Mouse (Mus musculus): ENCODE data around the gene Ces2f. TPM values are rescaled to one million over a fixed set of nuclear protein-coding genes. Genes with fewer than 3 reads are reported as not detected.
"Not testable (repeated sequence)": the region's sequence is repeated elsewhere in the genome, so short reads cannot be mapped to it uniquely, and the experiment has no call there.

Gene Ces2f
- polyA plus RNA-seq (2012; rRNA removed) (0.26 and 0.29 TPM in 2 replicates), polyA plus RNA-seq (2014; fragmentation: Nextera tagmentation; extraction: Ambion mirVana) (0.14 and 0.39 TPM in 2 replicates)

DNA sequence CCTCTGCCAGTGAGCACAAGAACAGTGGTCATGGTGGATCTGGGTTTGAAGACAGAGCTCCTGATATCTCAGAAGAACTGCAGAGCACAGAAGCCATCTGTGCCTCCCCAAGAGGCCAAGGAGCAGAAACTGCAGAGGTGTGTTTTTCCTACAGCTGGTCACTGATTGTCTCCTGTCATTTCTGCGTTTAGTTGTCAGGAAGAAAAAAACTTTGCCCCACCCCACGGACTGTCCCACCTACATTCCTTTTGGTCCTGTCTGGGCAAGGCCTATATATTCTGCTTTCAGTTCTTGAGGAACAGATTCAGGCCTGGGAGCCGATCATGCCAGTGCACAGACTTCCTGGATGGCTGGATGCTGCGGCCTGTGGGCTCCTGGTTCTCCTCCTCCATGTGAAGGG, at the start of gene Ces2f:
TSS of gene Ces2f (plus strand) at position 301 of the 400 bp plus-strand sequence.
- Histone ChIP-seq H3K9me3 (ENCODE audit: control insufficient read depth, low read length) (no peaks in the 10 kb centered on the region), H3K4me1 (ENCODE audit: control insufficient read depth, insufficient read depth, low read length) (no peaks in the 10 kb centered on the region), H3K27me3 (ENCODE audit: control insufficient read depth, insufficient read depth, low read length) (no peaks in the 10 kb centered on the region), H3K27ac (replicated peaks; ENCODE audit: low read depth, low read length) (no peak within 1 kb of the TSS), H3K4me3 (replicated peaks; ENCODE audit: low read length) (no peak within 1 kb of the TSS), H3K9ac (ENCODE audit: low read depth, low read length, severe bottlenecking) (no peak within 1 kb of the TSS), H3K4me2 (replicated peaks; ENCODE audit: low read depth, low read length, severe bottlenecking) (no peak within 1 kb of the TSS), H3K36me3 (ENCODE audit: control insufficient read depth, insufficient read depth, low read length) (no peaks in the 10 kb centered on the region)
- WGBS, result 70% methylated on average over 4 of the region's 4 CpGs
- no peak for TF ChIP-seq POLR2A (IDR thresholded peaks at IDR 0.05; ENCODE audit: borderline replicate concordance, extremely low read depth, insufficient read depth, insufficient read length)
- ATAC-seq (ENCODE audit: low FRiP score, low read depth), result no peak
- no peak for DNase-seq (ENCODE audit: low spot score)

DNA sequence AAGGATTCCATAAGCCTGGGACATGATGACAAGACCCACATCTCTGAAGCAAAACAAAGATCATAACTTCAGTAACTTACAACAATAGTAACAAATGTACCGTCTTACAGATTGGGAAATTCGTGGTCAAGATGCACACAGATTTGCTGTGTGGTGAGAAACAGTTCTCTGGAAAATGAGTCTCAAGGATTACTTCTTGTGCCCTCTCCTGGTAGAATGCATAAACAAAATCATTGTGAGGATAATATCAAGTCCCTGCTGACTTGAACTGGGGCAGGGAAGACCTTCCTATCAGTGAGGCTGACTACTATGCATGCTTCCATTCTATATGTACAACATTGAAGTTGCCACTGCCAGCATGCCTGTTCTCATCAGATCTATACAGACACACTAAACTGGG, 45.4 kb upstream of the Ces2f start:
- no peak overlapping the region for H3K4me3 ChIP-seq (replicated peaks; ENCODE audit: low read length)
- WGBS, result 83% methylated on average over 2 of the region's 2 CpGs

DNA sequence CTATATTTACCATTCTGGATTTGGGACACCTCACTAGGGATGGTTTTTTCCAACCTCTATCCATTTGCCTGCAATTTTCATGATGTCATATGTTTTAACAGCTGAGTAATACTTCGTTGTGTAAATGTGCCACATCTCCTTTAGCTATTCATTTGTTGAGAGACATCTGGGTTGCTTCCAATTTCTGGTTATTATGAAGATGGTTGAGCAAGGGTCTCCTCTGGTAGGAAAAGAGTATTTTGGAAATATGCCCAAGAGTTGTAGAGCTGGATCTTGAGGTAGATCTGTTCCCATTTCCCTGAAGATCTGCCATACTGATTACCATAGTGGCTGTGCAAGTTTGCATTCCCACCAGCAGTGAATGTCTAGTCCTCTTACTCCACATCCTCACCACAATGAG, 40.0 kb upstream of the Ces2f start:
- no peak for DNase-seq (ENCODE audit: low spot score)
- no peak overlapping the region for H3K4me2 ChIP-seq (replicated peaks; ENCODE audit: low read depth, low read length, severe bottlenecking)
- H3K27ac ChIP-seq (replicated peaks; ENCODE audit: low read depth, low read length), result no peak overlapping the region
- no peaks in the 10 kb centered on the region for H3K36me3 ChIP-seq (ENCODE audit: control insufficient read depth, insufficient read depth, low read length)
- H3K9me3 ChIP-seq (ENCODE audit: control insufficient read depth, low read length), result no peaks in the 10 kb centered on the region
- no peaks in the 10 kb centered on the region for H3K4me1 ChIP-seq (ENCODE audit: control insufficient read depth, insufficient read depth, low read length)
- no peak for ATAC-seq (ENCODE audit: low FRiP score, low read depth)
- no peak for TF ChIP-seq POLR2A (IDR thresholded peaks at IDR 0.05; ENCODE audit: borderline replicate concordance, extremely low read depth, insufficient read depth, insufficient read length)
- no peak overlapping the region for H3K4me3 ChIP-seq (replicated peaks; ENCODE audit: low read length)
- no peaks in the 10 kb centered on the region for H3K27me3 ChIP-seq (ENCODE audit: control insufficient read depth, insufficient read depth, low read length)
- no peak overlapping the region for H3K9ac ChIP-seq (ENCODE audit: low read depth, low read length, severe bottlenecking)
- 52% methylated on average over 1 of the region's 1 CpGs for whole genome bisulfite sequencing

More for the DNA sequence above, 45.4 kb upstream of the Ces2f start:
- no peak for TF ChIP-seq POLR2A (IDR thresholded peaks at IDR 0.05; ENCODE audit: borderline replicate concordance, extremely low read depth, insufficient read depth, insufficient read length)
- Histone ChIP-seq H3K9me3 (ENCODE audit: control insufficient read depth, low read length) (no peaks in the 10 kb centered on the region), H3K4me2 (replicated peaks; ENCODE audit: low read depth, low read length, severe bottlenecking) (no peak overlapping the region), H3K27me3 (ENCODE audit: control insufficient read depth, insufficient read depth, low read length) (no peaks in the 10 kb centered on the region), H3K36me3 (ENCODE audit: control insufficient read depth, insufficient read depth, low read length) (no peaks in the 10 kb centered on the region), H3K27ac (replicated peaks; ENCODE audit: low read depth, low read length) (no peak overlapping the region), H3K4me1 (ENCODE audit: control insufficient read depth, insufficient read depth, low read length) (no peaks in the 10 kb centered on the region), H3K9ac (ENCODE audit: low read depth, low read length, severe bottlenecking) (no peak overlapping the region)
- ATAC-seq (ENCODE audit: low FRiP score, low read depth), result no peak
- DNase-seq (ENCODE audit: low spot score), result no peak

DNA sequence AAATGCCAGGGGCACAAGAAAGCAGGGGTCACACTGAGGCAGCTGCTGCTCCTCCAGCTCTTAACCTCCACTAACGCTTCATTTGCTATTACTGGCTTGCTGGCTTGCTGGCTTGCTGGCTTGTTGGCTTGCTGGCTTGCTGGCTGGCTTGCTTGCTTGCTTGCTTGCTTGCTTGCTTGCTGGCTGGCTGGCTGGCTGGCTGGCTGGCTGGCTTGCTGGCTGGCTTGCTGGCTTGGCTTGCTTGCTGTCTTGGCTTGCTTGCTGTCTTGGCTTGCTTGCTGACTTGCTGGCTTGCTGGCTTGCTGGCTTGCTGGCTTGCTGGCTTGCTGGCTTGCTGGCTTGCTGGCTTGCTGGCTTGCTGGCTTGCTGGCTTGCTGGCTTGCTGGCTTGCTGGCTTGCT, 38.1 kb upstream of the Ces2f start:
- WGBS, result 53% methylated on average over 1 of the region's 1 CpGs
- not testable (repeated sequence) for H3K27ac ChIP-seq (replicated peaks; ENCODE audit: low read depth, low read length); H3K9me3 ChIP-seq (ENCODE audit: control insufficient read depth, low read length); H3K27me3 ChIP-seq (ENCODE audit: control insufficient read depth, insufficient read depth, low read length); ATAC-seq (ENCODE audit: low FRiP score, low read depth); DNase-seq (ENCODE audit: low spot score); H3K4me1 ChIP-seq (ENCODE audit: control insufficient read depth, insufficient read depth, low read length); H3K9ac ChIP-seq (ENCODE audit: low read depth, low read length, severe bottlenecking); H3K4me2 ChIP-seq (replicated peaks; ENCODE audit: low read depth, low read length, severe bottlenecking); H3K36me3 ChIP-seq (ENCODE audit: control insufficient read depth, insufficient read depth, low read length); H3K4me3 ChIP-seq (replicated peaks; ENCODE audit: low read length)

DNA sequence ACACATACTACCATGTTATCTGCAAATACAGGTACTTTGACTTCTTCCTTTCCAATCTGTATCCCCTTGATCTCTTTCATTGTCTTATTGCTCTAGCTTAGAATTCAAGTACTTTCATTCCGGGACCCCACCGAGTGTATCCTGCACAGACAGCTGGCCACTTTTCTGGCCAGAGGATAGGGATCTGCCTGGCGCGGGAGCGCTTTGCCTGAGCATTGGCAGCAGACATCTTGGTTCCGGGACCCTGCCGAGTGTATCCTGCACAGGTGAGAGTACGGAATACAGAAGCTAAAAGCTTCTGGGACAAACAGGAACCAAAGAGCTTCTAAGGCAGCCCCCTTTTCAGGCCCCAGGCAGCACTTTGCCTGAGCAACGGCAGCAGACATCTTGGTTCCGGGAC, 37.5 kb upstream of the Ces2f start:
- not testable (repeated sequence) for H3K4me3 ChIP-seq (replicated peaks; ENCODE audit: low read length); H3K27ac ChIP-seq (replicated peaks; ENCODE audit: low read depth, low read length); H3K4me1 ChIP-seq (ENCODE audit: control insufficient read depth, insufficient read depth, low read length); DNase-seq (ENCODE audit: low spot score); H3K36me3 ChIP-seq (ENCODE audit: control insufficient read depth, insufficient read depth, low read length); H3K9ac ChIP-seq (ENCODE audit: low read depth, low read length, severe bottlenecking); ATAC-seq (ENCODE audit: low FRiP score, low read depth); H3K27me3 ChIP-seq (ENCODE audit: control insufficient read depth, insufficient read depth, low read length); H3K9me3 ChIP-seq (ENCODE audit: control insufficient read depth, low read length); H3K4me2 ChIP-seq (replicated peaks; ENCODE audit: low read depth, low read length, severe bottlenecking)
- WGBS, result 94% methylated on average over 10 of the region's 10 CpGs

DNA sequence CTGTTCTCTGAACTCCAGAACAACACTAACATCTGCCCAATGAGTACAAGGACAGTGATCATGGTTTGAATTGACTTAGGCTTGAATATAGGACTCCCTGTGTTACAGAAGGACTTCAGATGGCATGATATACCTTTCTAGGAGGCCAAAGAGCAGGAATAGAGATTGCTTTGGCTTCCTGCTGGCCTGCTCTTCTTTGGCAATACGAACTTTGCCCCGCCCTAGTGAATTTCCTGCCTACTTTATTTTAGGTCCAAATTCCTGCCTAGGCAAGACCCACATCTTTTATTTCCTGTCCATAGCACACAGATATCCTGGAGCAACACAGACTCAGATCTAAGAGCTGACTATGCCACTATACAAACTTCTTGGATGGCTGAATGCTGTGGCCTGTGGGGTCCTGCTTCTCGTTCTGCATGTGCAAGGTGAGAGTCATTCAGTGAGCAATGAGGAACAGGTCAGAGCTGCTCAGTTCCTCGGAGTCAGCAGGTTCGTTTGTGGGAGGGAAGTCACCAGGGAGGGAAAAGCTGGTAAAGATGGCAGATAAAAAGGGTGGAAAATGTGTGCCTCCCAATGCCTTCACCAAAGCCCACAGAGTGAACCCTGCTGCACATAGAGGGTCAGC, 21.1 kb upstream of the Ces2f start, which contains the start of gene Ces2e:
TSS of gene Ces2e (plus strand) at position 289 of the 625 bp plus-strand sequence.
- H3K27me3 ChIP-seq (ENCODE audit: control insufficient read depth, insufficient read depth, low read length), result no peaks in the 10 kb centered on the region
- TF ChIP-seq POLR2A (IDR thresholded peaks at IDR 0.05; ENCODE audit: borderline replicate concordance, extremely low read depth, insufficient read depth, insufficient read length), result no peak
- no peak within 1 kb of the TSS for H3K9ac ChIP-seq (ENCODE audit: low read depth, low read length, severe bottlenecking)
- no peak within 1 kb of the TSS for H3K27ac ChIP-seq (replicated peaks; ENCODE audit: low read depth, low read length)
- DNase-seq (ENCODE audit: low spot score), result no peak
- no peak within 1 kb of the TSS for H3K4me2 ChIP-seq (replicated peaks; ENCODE audit: low read depth, low read length, severe bottlenecking)
- H3K36me3 ChIP-seq (ENCODE audit: control insufficient read depth, insufficient read depth, low read length), result no peaks in the 10 kb centered on the region
- no peak for ATAC-seq (ENCODE audit: low FRiP score, low read depth)
- H3K4me1 ChIP-seq (ENCODE audit: control insufficient read depth, insufficient read depth, low read length), result no peaks in the 10 kb centered on the region
- no peak within 1 kb of the TSS for H3K4me3 ChIP-seq (replicated peaks; ENCODE audit: low read length)
- WGBS, result 66% methylated on average over 5 of the region's 5 CpGs
- no peaks in the 10 kb centered on the region for H3K9me3 ChIP-seq (ENCODE audit: control insufficient read depth, low read length)

All from limb, embryonic 14.5 days (tissue).